ENCODE assay signal across 15 mouse cellular contexts in genomic region chr14:23550467-23550866, GRCm38 (mm10).
"Had no signal": no experiment of that assay in that cellular context is flagged by ENCODE, and none has a peak within 500 bp of the region (broad histone marks: within the 10 kb centered on the region; RNA-seq: fewer than 3 reads in every experiment).

No protein-coding gene starts in this region.

- H3K4me3 ChIP-seq: neural tube, embryonic 13.5 days; neural tube, embryonic 15.5 days; stomach, embryonic 15.5 days had no signal

- H3K4me1 ChIP-seq: stomach, embryonic 15.5 days had no signal

- H3K36me3 ChIP-seq: neural tube, embryonic 13.5 days; neural tube, embryonic 15.5 days; stomach, embryonic 15.5 days had no signal

- H3K9me3 ChIP-seq: neural tube, embryonic 13.5 days; neural tube, embryonic 15.5 days; stomach, embryonic 15.5 days had no signal

- H3K4me2 ChIP-seq: neural tube, embryonic 13.5 days; neural tube, embryonic 15.5 days; stomach, embryonic 15.5 days had no signal

- DNase-seq: retina, postnatal 1 day; right cerebral cortex, adult 18-20 months; right cerebral cortex, postnatal 14 days; right cerebral cortex, postnatal 25 days; right cerebral cortex, postnatal 4 days; spleen, adult 18-20 months; thymus, adult 18-20 months; thymus, adult 2 months; thymus, postnatal 14 days; thymus, postnatal 25 days; thymus, postnatal 36 days had no signal

- H3K27ac ChIP-seq: neural tube, embryonic 13.5 days; neural tube, embryonic 15.5 days; stomach, embryonic 15.5 days; stomach, postnatal 0 days had no signal

- H3K27me3 ChIP-seq: neural tube, embryonic 13.5 days; neural tube, embryonic 15.5 days; stomach, embryonic 15.5 days had no signal

- H3K9ac ChIP-seq: neural tube, embryonic 13.5 days; neural tube, embryonic 15.5 days; stomach, embryonic 15.5 days had no signal
